Mouse (Mus musculus) myocyte (in vitro differentiated cells): ENCODE measurements around the gene Ak5.

Experiments
- CEBPB ChIP-seq: IDR thresholded peaks from 2 replicates; pipeline ENCODE4 v1.6.1; 2011; ENCODE audit warnings: mild to moderate bottlenecking, moderate library complexity; ENCODE audit not compliant: poor library complexity, insufficient read depth, severe bottlenecking
- E2F4 ChIP-seq: IDR thresholded peaks from one replicate; pipeline ENCODE4 v1.6.1; 2011; ENCODE audit warnings: mild to moderate bottlenecking, control low read depth, moderate library complexity; ENCODE audit not compliant: insufficient read depth
- MAX ChIP-seq: IDR thresholded peaks from one replicate; pipeline ENCODE4 v1.6.1; 2011; ENCODE audit warnings: low read depth, mild to moderate bottlenecking, control low read depth
- MYOD1 ChIP-seq, 3 experiments: IDR thresholded peaks; one replicate each; pipeline ENCODE4 v1.6.1; 2011; ENCODE audit warnings: control low read depth in 2 of 3, low read depth in 2 of 3, mild to moderate bottlenecking in 2 of 3, moderate library complexity in 1 of 3; ENCODE audit not compliant: insufficient read length in 2 of 3, control insufficient read depth in 1 of 3
- MYOG ChIP-seq, 3 experiments: IDR thresholded peaks; one replicate each; pipeline ENCODE4 v1.6.1; 2011; ENCODE audit warnings: control low read depth in 2 of 3, low read depth in 2 of 3, mild to moderate bottlenecking in 2 of 3; ENCODE audit not compliant: insufficient read length in 2 of 3, control insufficient read depth in 1 of 3, insufficient read depth in 1 of 3
- POLR2A ChIP-seq: IDR thresholded peaks from one replicate; pipeline ENCODE4 v1.6.1; 2011; ENCODE audit warnings: low read depth, mild to moderate bottlenecking, control low read depth, moderate library complexity; ENCODE audit not compliant: insufficient read length
- POLR2AphosphoS2 ChIP-seq: IDR thresholded peaks from one replicate; pipeline ENCODE4 v1.6.1; 2011; ENCODE audit warnings: low read depth, control low read depth; ENCODE audit not compliant: insufficient read length
- REST ChIP-seq: IDR thresholded peaks from one replicate; pipeline ENCODE4 v1.6.1; 2011; ENCODE audit warnings: mild to moderate bottlenecking, control low read depth, moderate library complexity; ENCODE audit not compliant: insufficient read depth, insufficient read length
- SRF ChIP-seq: IDR thresholded peaks from one replicate; pipeline ENCODE4 v1.6.1; 2011; ENCODE audit warnings: low read depth; ENCODE audit not compliant: control insufficient read depth, insufficient read length
- TCF12 ChIP-seq: IDR thresholded peaks from one replicate; pipeline ENCODE4 v1.6.1; 2011; ENCODE audit warnings: mild to moderate bottlenecking, control low read depth; ENCODE audit not compliant: poor library complexity, insufficient read depth, severe bottlenecking
- TCF3 ChIP-seq: IDR thresholded peaks from one replicate; pipeline ENCODE4 v1.6.1; 2011; ENCODE audit warnings: low read depth, control low read depth; ENCODE audit not compliant: insufficient read length
- USF1 ChIP-seq: IDR thresholded peaks from one replicate; pipeline ENCODE4 v1.6.1; 2011; ENCODE audit warnings: low read depth, mild to moderate bottlenecking, control low read depth, moderate library complexity

DNA sequence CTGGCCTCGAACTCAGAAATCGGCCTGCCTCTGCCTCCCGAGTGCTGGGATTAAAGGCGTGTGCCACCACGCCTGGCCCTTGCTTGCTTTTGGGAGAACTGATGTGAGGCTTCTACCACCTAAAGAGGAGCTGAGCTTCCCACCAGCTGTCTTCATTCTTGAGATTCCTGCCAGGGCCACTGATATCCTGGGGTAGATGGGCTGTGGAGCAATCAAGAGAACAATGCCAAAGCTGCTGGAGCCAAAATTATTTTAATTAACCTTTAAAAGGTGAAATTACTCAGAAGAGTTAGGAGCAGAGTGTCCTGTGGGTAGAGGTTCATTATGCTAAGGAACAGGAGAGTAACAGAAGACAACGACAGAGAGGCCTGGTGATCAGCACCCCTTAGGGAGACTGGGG lies 202.8 kb downstream of the Ak5 start:
- TF ChIP-seq POLR2A (no peak), E2F4 (no peak), MYOG (IDR thresholded peaks at IDR 0.05; ENCODE audit: control insufficient read depth in 1 of 3, insufficient read depth in 1 of 3, insufficient read length in 2 of 3, low read depth in 2 of 3) (no peak), USF1 (no peak), MYOD1 (IDR thresholded peaks at IDR 0.05; ENCODE audit: control insufficient read depth in 1 of 3, insufficient read length in 2 of 3, low read depth in 2 of 3) (no peak), SRF (no peak), TCF3 (no peak), REST (no peak), POLR2AphosphoS2 (no peak), TCF12 (no peak), MAX (no peak), CEBPB (no peak)
